Mouse (Mus musculus) forebrain, embryonic 15.5 days (tissue): ENCODE data around the gene Cpeb4. TPM values are rescaled to one million over a fixed set of nuclear protein-coding genes. Genes with fewer than 3 reads are reported as not detected.
A peak's percentile ranks its signal among the peaks of the same experiment; 100 is the strongest.

Experiments used
- ATAC-seq: fragments of 200-750 bp; cut with Nextera tagmentation; replicated peaks from 2 replicates; pipeline ENCODE4 v1.8.0; 2017; ENCODE audit warnings: mild to moderate bottlenecking, moderate TSS enrichment, moderate library complexity
- H3K27ac ChIP-seq: fragments of 300-500 bp; sonication (generic); replicated peaks from 2 replicates; pipeline ENCODE4 v1.5.1; 2015; ENCODE audit warnings: mild to moderate bottlenecking, inconsistent platforms
- H3K27me3 ChIP-seq: fragments of 300-500 bp; sonication (generic); 2 replicates; pipeline ENCODE4 v1.6.1; 2015; ENCODE audit warnings: inconsistent platforms
- H3K36me3 ChIP-seq: fragments of 300-500 bp; sonication (generic); 2 replicates; pipeline ENCODE4 v1.6.1; 2015; ENCODE audit warnings: mild to moderate bottlenecking, inconsistent platforms
- H3K4me1 ChIP-seq: fragments of 300-500 bp; sonication (generic); 2 replicates; pipeline ENCODE4 v1.6.1; 2015; ENCODE audit warnings: inconsistent platforms
- H3K4me2 ChIP-seq: fragments of 300-500 bp; sonication (generic); replicated peaks from 2 replicates; pipeline ENCODE4 v1.6.1; 2015; ENCODE audit warnings: mild to moderate bottlenecking, inconsistent platforms
- H3K4me3 ChIP-seq: fragments of 300-500 bp; sonication (generic); 2 replicates; pipeline ENCODE4 v1.5.1; 2015; ENCODE audit warnings: mild to moderate bottlenecking, inconsistent platforms
- H3K9ac ChIP-seq: fragments of 300-500 bp; sonication (generic); replicated peaks from 2 replicates; pipeline ENCODE4 v1.6.1; 2015; ENCODE audit warnings: mild to moderate bottlenecking, inconsistent platforms
- H3K9me3 ChIP-seq: fragments of 300-500 bp; sonication (generic); 2 replicates; pipeline ENCODE4 v1.6.1; 2016; ENCODE audit warnings: inconsistent platforms
- WGBS: fragments of 180-500 bp; shearing (Covaris S2); methylation state at CpG from one replicate; pipeline ENCODE4 v1.1.7; 2015; ENCODE audit warnings: mixed read lengths; 5-methylcytosine and 5-hydroxymethylcytosine counted together
- polyA plus RNA-seq: library from polyadenylated mRNA; unstranded; fragments of >200 nt; fragmentation: Nextera tagmentation; extraction: Ambion mirVana; gene quantifications from 2 replicates; pipeline ENCODE4 v1.2.1, GENCODE M21; 2015

Cpeb4 gene
- polyA plus RNA-seq, 1 experiment from 2014 or later = 16.4 TPM

- no peak for ATAC-seq
- H3K4me3 ChIP-seq = no peak overlapping the region
- peaks cover 17% of the 10 kb centered on the region for H3K4me1 ChIP-seq
- H3K27me3 ChIP-seq = no peaks in the 10 kb centered on the region
- H3K9me3 ChIP-seq = no peaks in the 10 kb centered on the region
- no peak overlapping the region for H3K4me2 ChIP-seq
- WGBS = 86% methylated on average over 5 of the region's 5 CpGs
- H3K36me3 ChIP-seq = no peaks in the 10 kb centered on the region
- no peak overlapping the region for H3K9ac ChIP-seq
- no peak overlapping the region for H3K27ac ChIP-seq
Observed at GRCm38 (mm10) chr11:31850995-31851394, 21.0 kb upstream of the Cpeb4 start.

GRCm38 (mm10) chr11:31851702-31852560 lies 20.1 kb upstream of the Cpeb4 start:
- H3K9me3 ChIP-seq = no peaks in the 10 kb centered on the region
- H3K4me2 ChIP-seq = no peak overlapping the region
- WGBS = 68% methylated on average over 4 of the region's 4 CpGs
- no peaks in the 10 kb centered on the region for H3K27me3 ChIP-seq
- H3K4me1 ChIP-seq = peaks cover 10% of the 10 kb centered on the region
- H3K36me3 ChIP-seq = no peaks in the 10 kb centered on the region
- H3K4me3 ChIP-seq = no peak overlapping the region
- H3K27ac ChIP-seq = no peak overlapping the region
- no peak for ATAC-seq
- no peak overlapping the region for H3K9ac ChIP-seq

- no peaks in the 10 kb centered on the region for H3K36me3 ChIP-seq
- H3K27ac ChIP-seq = no peak overlapping the region
- no peak overlapping the region for H3K9ac ChIP-seq
- peaks cover 3% of the 10 kb centered on the region; the same call in 1 of the 2 replicates for H3K4me1 ChIP-seq
- H3K9me3 ChIP-seq = no peaks in the 10 kb centered on the region
- no peaks in the 10 kb centered on the region for H3K27me3 ChIP-seq
- WGBS = 56% methylated on average over 5 of the region's 5 CpGs
- no peak overlapping the region for H3K4me3 ChIP-seq
- ATAC-seq = 0 out of 2 replicates have a peak, but pooled peaks have one; percentile 48
- H3K4me2 ChIP-seq = no peak overlapping the region
Observed at GRCm38 (mm10) chr11:31854955-31855354, 17.1 kb upstream of the Cpeb4 start.

DNA sequence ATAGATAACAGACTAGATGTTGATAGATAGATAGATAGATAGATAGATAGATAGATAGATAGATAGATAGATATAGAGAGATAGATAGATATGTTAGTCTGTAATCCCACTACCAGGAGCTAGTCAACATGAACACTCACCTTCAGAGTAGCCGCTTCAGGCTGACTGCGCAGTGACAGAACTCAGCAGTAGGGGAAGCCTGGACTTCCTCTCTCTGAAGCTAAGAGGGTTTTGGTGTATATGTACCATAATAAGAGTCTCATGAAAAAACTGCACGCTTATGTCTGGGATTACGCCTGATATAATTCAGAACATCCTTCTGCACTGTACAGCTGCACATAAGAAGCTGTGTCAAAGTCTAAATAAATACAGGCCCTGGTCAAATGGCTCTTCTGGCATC lies 14.5 kb upstream of the Cpeb4 start:
- ATAC-seq = no peak
- 96% methylated on average over 4 of the region's 4 CpGs for WGBS
- no peaks in the 10 kb centered on the region for H3K9me3 ChIP-seq
- H3K36me3 ChIP-seq = no peaks in the 10 kb centered on the region
- no peak overlapping the region for H3K9ac ChIP-seq
- no peak overlapping the region for H3K27ac ChIP-seq
- H3K4me2 ChIP-seq = no peak overlapping the region
- H3K27me3 ChIP-seq = no peaks in the 10 kb centered on the region
- peaks cover 3% of the 10 kb centered on the region; the same call in 1 of the 2 replicates for H3K4me1 ChIP-seq
- no peak overlapping the region for H3K4me3 ChIP-seq

GRCm38 (mm10) chr11:31861149-31861890 lies 10.7 kb upstream of the Cpeb4 start:
- Histone ChIP-seq H3K4me3 (no peak overlapping the region), H3K36me3 (no peaks in the 10 kb centered on the region), H3K4me2 (no peak overlapping the region), H3K27me3 (no peaks in the 10 kb centered on the region), H3K27ac (no peak overlapping the region), H3K4me1 (no peaks in the 10 kb centered on the region), H3K9me3 (no peaks in the 10 kb centered on the region), H3K9ac (no peak overlapping the region)
- no peak for ATAC-seq
- WGBS = 87% methylated on average over 6 of the region's 6 CpGs

DNA sequence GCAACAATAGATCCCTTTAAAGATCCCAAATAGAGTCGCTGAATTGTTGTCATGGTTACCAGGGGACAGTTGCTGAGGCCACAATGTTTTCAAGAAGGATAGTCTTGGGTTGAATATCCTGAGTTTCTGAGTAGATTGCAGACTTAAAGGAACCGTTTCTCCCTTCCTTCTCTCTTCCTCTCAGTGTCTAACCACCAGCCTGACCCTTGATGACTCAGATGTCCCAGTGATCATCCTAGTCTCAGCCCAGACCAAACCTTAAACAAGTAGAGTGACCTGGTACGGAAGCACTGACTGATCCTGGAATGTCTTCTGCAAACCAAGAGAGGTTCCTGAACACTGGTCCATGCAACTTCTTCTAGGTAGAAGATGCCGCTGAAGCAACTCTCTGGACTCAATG lies 4.0 kb upstream of the Cpeb4 start:
- Histone ChIP-seq H3K9ac (no peak overlapping the region), H3K27ac (no peak overlapping the region), H3K36me3 (no peaks in the 10 kb centered on the region), H3K4me3 (no peak overlapping the region), H3K4me1 (peaks cover 19% of the 10 kb centered on the region), H3K27me3 (no peaks in the 10 kb centered on the region), H3K9me3 (no peaks in the 10 kb centered on the region), H3K4me2 (no peak overlapping the region)
- ATAC-seq = no peak
- WGBS = 69% methylated on average over 4 of the region's 4 CpGs

GRCm38 (mm10) chr11:31870285-31871010 lies 1.6 kb upstream of the Cpeb4 start:
- H3K4me1 ChIP-seq = peaks cover 32% of the 10 kb centered on the region
- H3K27me3 ChIP-seq = no peaks in the 10 kb centered on the region
- peak overlapping the region; percentile 71 for H3K9ac ChIP-seq
- H3K9me3 ChIP-seq = no peaks in the 10 kb centered on the region
- ATAC-seq = peak; percentile 100
- H3K4me2 ChIP-seq = peak overlapping the region; percentile 80
- peak overlapping the region; percentile 95 for H3K27ac ChIP-seq
- WGBS = under 1% methylated on average over 53 of the region's 53 CpGs
- H3K4me3 ChIP-seq = peak overlapping the region; percentile 65
- H3K36me3 ChIP-seq = no peaks in the 10 kb centered on the region

- Histone ChIP-seq H3K4me2 (peak overlapping the region; percentile 80), H3K4me1 (peaks cover 36% of the 10 kb centered on the region), H3K27me3 (no peaks in the 10 kb centered on the region), H3K9me3 (no peaks in the 10 kb centered on the region), H3K4me3 (peak overlapping the region; percentile 65), H3K36me3 (no peaks in the 10 kb centered on the region), H3K27ac (peak overlapping the region; percentile 95), H3K9ac (peak overlapping the region; percentile 66)
- ATAC-seq = peak; percentile 7; the same call in 1 of the 2 replicates
- 3% methylated on average over 21 of the region's 21 CpGs for WGBS
Observed at GRCm38 (mm10) chr11:31871135-31871541, 873 bp upstream of the Cpeb4 start.

- H3K4me3 ChIP-seq = peak overlapping the region; percentile 65
Observed at GRCm38 (mm10) chr11:31872546-31873261, 693 bp downstream of the Cpeb4 start.

GRCm38 (mm10) chr11:31874071-31874470 lies 2.1 kb downstream of the Cpeb4 start:
- Histone ChIP-seq H3K4me2 (peak overlapping the region; percentile 80), H3K4me1 (peaks cover 52% of the 10 kb centered on the region), H3K9me3 (no peaks in the 10 kb centered on the region), H3K4me3 (peak overlapping the region; percentile 65), H3K36me3 (no peaks in the 10 kb centered on the region; the same call in 1 of the 2 replicates), H3K27me3 (no peaks in the 10 kb centered on the region), H3K27ac (no peak overlapping the region), H3K9ac (peak overlapping the region; percentile 30)
- 70% methylated on average over 2 of the region's 2 CpGs for WGBS
- no peak for ATAC-seq

More at GRCm38 (mm10) chr11:31872546-31873261, 693 bp downstream of the Cpeb4 start:
- Histone ChIP-seq H3K9me3 (no peaks in the 10 kb centered on the region), H3K27ac (peak overlapping the region; percentile 63), H3K4me2 (peak overlapping the region; percentile 80), H3K36me3 (no peaks in the 10 kb centered on the region), H3K4me1 (peaks cover 48% of the 10 kb centered on the region), H3K9ac (peak overlapping the region; percentile 47), H3K27me3 (no peaks in the 10 kb centered on the region)
- 61% methylated on average over 15 of the region's 15 CpGs for WGBS
- no peak for ATAC-seq

- no peaks in the 10 kb centered on the region for H3K36me3 ChIP-seq
- ATAC-seq = no peak
- no peaks in the 10 kb centered on the region for H3K9me3 ChIP-seq
- H3K27ac ChIP-seq = no peak overlapping the region
- no peak overlapping the region for H3K9ac ChIP-seq
- H3K4me3 ChIP-seq = no peak overlapping the region
- 88% methylated on average over 1 of the region's 1 CpGs for WGBS
- no peaks in the 10 kb centered on the region for H3K27me3 ChIP-seq
- H3K4me1 ChIP-seq = peaks cover 19% of the 10 kb centered on the region; the same call in 1 of the 2 replicates
- no peak overlapping the region for H3K4me2 ChIP-seq
Observed at GRCm38 (mm10) chr11:31883671-31884070, 11.7 kb downstream of the Cpeb4 start.
